Mouse (Mus musculus): ENCODE data around the gene Sdha. TPM values are rescaled to one million over a fixed set of nuclear protein-coding genes. Genes with fewer than 3 reads are reported as not detected.

Gene Sdha
- 257 and 263 TPM in 2 replicates for polyA plus RNA-seq (2016; fragmentation: Nextera tagmentation; extraction: Ambion mirVana)

GRCm38 (mm10) chr13:74349566-74350434 lies at the start of gene Sdha, which contains the start of gene Ccdc127:
Gene Sdha (minus strand): TSS chr13:74350280.
Gene Ccdc127 (plus strand): TSS chr13:74350309.
- WGBS, result 2% methylated on average over 57 of the region's 57 CpGs
- peak within 1 kb of the TSS; percentile 81 for H3K4me3 ChIP-seq
- DNase-seq (ENCODE audit: low spot score), result peak; percentile 99
- no peaks in the 10 kb centered on the region for H3K27me3 ChIP-seq (ENCODE audit: low read depth, poor library complexity, severe bottlenecking)
- H3K27ac ChIP-seq, result peak within 1 kb of the TSS; percentile 94
- no peaks in the 10 kb centered on the region for H3K9me3 ChIP-seq (replicated peaks)
- H3K36me3 ChIP-seq, result peaks cover 24% of the 10 kb centered on the region
- H3K4me1 ChIP-seq, result peaks cover 13% of the 10 kb centered on the region

- H3K36me3 ChIP-seq, result no peaks in the 10 kb centered on the region
- WGBS, result 12% methylated on average over 11 of the region's 11 CpGs
- no peak within 1 kb of the TSS for H3K4me3 ChIP-seq
- H3K4me1 ChIP-seq, result no peaks in the 10 kb centered on the region
- no peaks in the 10 kb centered on the region for H3K27me3 ChIP-seq (ENCODE audit: low read depth, poor library complexity, severe bottlenecking)
- peak; percentile 37 for DNase-seq (ENCODE audit: low spot score)
- no peak within 1 kb of the TSS for H3K27ac ChIP-seq
- H3K9me3 ChIP-seq (replicated peaks), result no peaks in the 10 kb centered on the region
Measured at GRCm38 (mm10) chr13:74399298-74399839, 49.3 kb upstream of the Sdha start, which contains the start of gene Ftl1-ps1. Gene Ftl1-ps1 (plus strand): TSS chr13:74399694.

GRCm38 (mm10) chr13:74391156-74391555 lies 41.1 kb upstream of the Sdha start:
- H3K27ac ChIP-seq, result no peak overlapping the region
- no peak overlapping the region for H3K4me3 ChIP-seq
- no peaks in the 10 kb centered on the region for H3K36me3 ChIP-seq
- H3K4me1 ChIP-seq, result no peaks in the 10 kb centered on the region; the same call in 1 of the 2 replicates
- 88% methylated on average over 2 of the region's 2 CpGs for WGBS
- no peaks in the 10 kb centered on the region for H3K9me3 ChIP-seq (replicated peaks)
- no peak for DNase-seq (ENCODE audit: low spot score)
- no peaks in the 10 kb centered on the region for H3K27me3 ChIP-seq (ENCODE audit: low read depth, poor library complexity, severe bottlenecking)

- Histone ChIP-seq H3K27ac (peak within 1 kb of the TSS; percentile 79), H3K9me3 (replicated peaks) (no peaks in the 10 kb centered on the region)
- under 1% methylated on average over 14 of the region's 14 CpGs for WGBS
Measured at GRCm38 (mm10) chr13:74390371-74390990, 40.4 kb upstream of the Sdha start, which contains the start of gene Zfp72. Gene Zfp72 (minus strand): TSS chr13:74390836.

GRCm38 (mm10) chr13:74389730-74390129 lies 39.6 kb upstream of the Sdha start:
- 71% methylated on average over 6 of the region's 6 CpGs for WGBS
- Histone ChIP-seq H3K9me3 (replicated peaks) (no peaks in the 10 kb centered on the region), H3K36me3 (no peaks in the 10 kb centered on the region), H3K27ac (no peak overlapping the region), H3K4me3 (peak overlapping the region; percentile 65), H3K4me1 (no peaks in the 10 kb centered on the region; the same call in 1 of the 2 replicates), H3K27me3 (ENCODE audit: low read depth, poor library complexity, severe bottlenecking) (0 out of 2 replicates have a peak, but pooled peaks cover 2% of the 10 kb centered on the region)
- DNase-seq (ENCODE audit: low spot score), result no peak

More at GRCm38 (mm10) chr13:74390371-74390990, 40.4 kb upstream of the Sdha start, which contains the start of gene Zfp72:
- Histone ChIP-seq H3K36me3 (no peaks in the 10 kb centered on the region), H3K4me3 (peak within 1 kb of the TSS; percentile 65), H3K4me1 (no peaks in the 10 kb centered on the region; the same call in 1 of the 2 replicates), H3K27me3 (ENCODE audit: low read depth, poor library complexity, severe bottlenecking) (no peaks in the 10 kb centered on the region)
- DNase-seq (ENCODE audit: low spot score), result peak; percentile 72

- Histone ChIP-seq H3K9me3 (replicated peaks) (no peaks in the 10 kb centered on the region), H3K27ac (no peak overlapping the region), H3K4me3 (no peak overlapping the region), H3K36me3 (no peaks in the 10 kb centered on the region), H3K4me1 (peaks cover 11% of the 10 kb centered on the region), H3K27me3 (ENCODE audit: low read depth, poor library complexity, severe bottlenecking) (peaks cover 24% of the 10 kb centered on the region)
- no peak for DNase-seq (ENCODE audit: low spot score)
- 60% methylated on average over 3 of the region's 3 CpGs for WGBS
Measured at GRCm38 (mm10) chr13:74382289-74382688, 32.2 kb upstream of the Sdha start.

GRCm38 (mm10) chr13:74381533-74382276 lies 31.6 kb upstream of the Sdha start:
- Histone ChIP-seq H3K9me3 (replicated peaks) (no peaks in the 10 kb centered on the region), H3K36me3 (no peaks in the 10 kb centered on the region), H3K4me3 (no peak overlapping the region), H3K27me3 (ENCODE audit: low read depth, poor library complexity, severe bottlenecking) (peaks cover 24% of the 10 kb centered on the region), H3K27ac (no peak overlapping the region), H3K4me1 (peaks cover 11% of the 10 kb centered on the region)
- DNase-seq (ENCODE audit: low spot score), result no peak
- 77% methylated on average over 10 of the region's 10 CpGs for WGBS

GRCm38 (mm10) chr13:74363859-74364235 lies 13.8 kb upstream of the Sdha start, which contains the start of gene Lrrc14b:
Gene Lrrc14b (minus strand): TSS chr13:74364005.
- no peak for DNase-seq (ENCODE audit: low spot score)
- no peaks in the 10 kb centered on the region for H3K27me3 ChIP-seq (ENCODE audit: low read depth, poor library complexity, severe bottlenecking)
- H3K27ac ChIP-seq, result no peak within 1 kb of the TSS
- H3K9me3 ChIP-seq (replicated peaks), result no peaks in the 10 kb centered on the region
- H3K4me3 ChIP-seq, result no peak within 1 kb of the TSS
- H3K4me1 ChIP-seq, result no peaks in the 10 kb centered on the region
- WGBS, result 89% methylated on average over 8 of the region's 8 CpGs
- H3K36me3 ChIP-seq, result peaks cover 44% of the 10 kb centered on the region

GRCm38 (mm10) chr13:74363176-74363858 lies 13.2 kb upstream of the Sdha start:
- no peaks in the 10 kb centered on the region for H3K4me1 ChIP-seq
- no peak overlapping the region for H3K27ac ChIP-seq
- no peaks in the 10 kb centered on the region for H3K27me3 ChIP-seq (ENCODE audit: low read depth, poor library complexity, severe bottlenecking)
- H3K9me3 ChIP-seq (replicated peaks), result no peaks in the 10 kb centered on the region
- peaks cover 50% of the 10 kb centered on the region for H3K36me3 ChIP-seq
- no peak overlapping the region for H3K4me3 ChIP-seq
- 90% methylated on average over 13 of the region's 13 CpGs for WGBS
- DNase-seq (ENCODE audit: low spot score), result no peak

GRCm38 (mm10) chr13:74362218-74362617 lies 12.1 kb upstream of the Sdha start:
- WGBS, result 71% methylated on average over 2 of the region's 2 CpGs
- Histone ChIP-seq H3K4me1 (no peaks in the 10 kb centered on the region), H3K27ac (no peak overlapping the region), H3K27me3 (ENCODE audit: low read depth, poor library complexity, severe bottlenecking) (no peaks in the 10 kb centered on the region), H3K4me3 (no peak overlapping the region), H3K36me3 (peaks cover 61% of the 10 kb centered on the region), H3K9me3 (replicated peaks) (no peaks in the 10 kb centered on the region)
- DNase-seq (ENCODE audit: low spot score), result no peak

GRCm38 (mm10) chr13:74356491-74356890 lies 6.4 kb upstream of the Sdha start:
- no peaks in the 10 kb centered on the region for H3K9me3 ChIP-seq (replicated peaks)
- 97% methylated on average over 13 of the region's 13 CpGs for WGBS
- no peak overlapping the region for H3K27ac ChIP-seq
- H3K4me1 ChIP-seq, result no peaks in the 10 kb centered on the region
- no peaks in the 10 kb centered on the region for H3K27me3 ChIP-seq (ENCODE audit: low read depth, poor library complexity, severe bottlenecking)
- no peak overlapping the region for H3K4me3 ChIP-seq
- peaks cover 91% of the 10 kb centered on the region for H3K36me3 ChIP-seq
- DNase-seq (ENCODE audit: low spot score), result no peak

GRCm38 (mm10) chr13:74350435-74350906 lies 391 bp upstream of the Sdha start:
- Histone ChIP-seq H3K36me3 (peaks cover 31% of the 10 kb centered on the region), H3K4me1 (peaks cover 13% of the 10 kb centered on the region), H3K4me3 (peak overlapping the region; percentile 81), H3K27ac (peak overlapping the region; percentile 94), H3K9me3 (replicated peaks) (no peaks in the 10 kb centered on the region), H3K27me3 (ENCODE audit: low read depth, poor library complexity, severe bottlenecking) (no peaks in the 10 kb centered on the region)
- no peak for DNase-seq (ENCODE audit: low spot score)
- WGBS, result 2% methylated on average over 15 of the region's 15 CpGs
